Mouse (Mus musculus) common myeloid progenitor, adult 5-6 weeks (primary cell): ENCODE results near the gene Fars2. TPM values are rescaled to one million over a fixed set of nuclear protein-coding genes. Genes with fewer than 3 reads are reported as not detected.
"Not testable (repeated sequence)": the region's sequence is repeated elsewhere in the genome, so short reads cannot be mapped to it uniquely, and the experiment has no call there.

Source experiments
- ATAC-seq: replicated peaks from 2 replicates; pipeline ENCODE4 v1.8.0; 2016; ENCODE audit warnings: low read depth, mild to moderate bottlenecking, moderate TSS enrichment, inconsistent platforms; ENCODE audit not compliant: poor library complexity, severe bottlenecking
- total RNA-seq: library from RNA; stranded (forward); fragments of 200-1000, 187-1606 nt; gene quantifications from 2 replicates; pipeline ENCODE4 v1.2.3, GENCODE M21; 2017

Gene Fars2
- total RNA-seq, 1 experiment from 2014 or later: 62.3 TPM

DNA sequence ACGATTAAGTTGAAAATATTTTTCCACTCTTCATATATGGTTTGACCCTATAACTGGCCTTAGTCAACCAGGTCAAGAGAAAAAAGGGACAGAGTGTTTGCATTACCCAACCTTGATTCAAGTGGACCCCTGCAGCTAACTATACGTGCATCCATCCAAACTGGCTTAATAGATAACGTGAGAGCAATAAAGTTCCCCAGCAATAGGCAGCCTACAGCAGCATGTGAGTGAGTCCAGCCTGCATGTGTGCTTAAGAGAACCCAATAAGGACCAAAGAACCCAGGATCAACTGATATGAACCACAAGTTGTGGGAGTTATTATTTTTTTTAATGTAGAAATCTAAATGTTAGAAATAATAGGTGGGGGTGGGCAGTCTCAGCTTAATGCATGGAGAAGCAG is 213.3 kb downstream of the Fars2 start:
- ATAC-seq: no peak

DNA sequence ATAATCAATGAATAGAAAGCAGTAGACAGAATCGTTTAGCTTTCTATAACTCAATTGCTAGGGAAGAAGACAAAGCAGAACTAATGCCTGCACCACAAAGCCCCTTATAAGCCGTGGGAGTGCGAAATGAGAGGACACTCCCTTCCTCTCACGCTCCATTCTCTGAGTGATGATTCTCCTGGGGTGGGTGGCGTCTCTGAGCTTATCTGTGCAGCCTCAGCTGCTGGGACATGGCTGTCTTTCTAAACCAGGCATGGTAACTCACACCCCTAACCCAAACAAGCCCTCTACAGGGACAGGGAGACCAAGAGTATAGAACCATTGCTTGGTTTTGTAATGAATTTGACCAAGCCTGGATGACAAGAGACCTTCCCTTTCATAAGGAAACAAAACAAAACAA is 217.5 kb downstream of the Fars2 start:
- ATAC-seq: no peak

DNA sequence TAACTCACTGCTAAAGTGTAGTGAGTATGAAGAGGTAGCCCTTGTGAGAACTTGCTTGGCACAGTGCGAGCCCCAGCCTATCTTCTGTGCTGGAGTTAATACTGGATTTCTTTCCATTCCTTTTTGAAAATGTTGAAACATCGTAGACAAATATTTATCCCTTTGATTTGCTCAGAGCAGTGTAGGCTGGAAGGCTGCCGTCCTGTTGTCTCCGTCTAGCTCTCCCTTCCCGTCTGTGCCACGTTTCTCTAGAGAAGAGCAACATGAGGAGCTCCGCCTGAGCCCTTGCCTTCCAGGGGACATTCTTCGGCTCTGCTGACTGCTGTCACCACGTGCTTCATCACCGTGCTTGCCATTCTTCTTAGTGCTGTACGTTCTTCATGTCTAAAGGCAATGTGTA is 234.3 kb downstream of the Fars2 start:
- no peak for ATAC-seq

DNA sequence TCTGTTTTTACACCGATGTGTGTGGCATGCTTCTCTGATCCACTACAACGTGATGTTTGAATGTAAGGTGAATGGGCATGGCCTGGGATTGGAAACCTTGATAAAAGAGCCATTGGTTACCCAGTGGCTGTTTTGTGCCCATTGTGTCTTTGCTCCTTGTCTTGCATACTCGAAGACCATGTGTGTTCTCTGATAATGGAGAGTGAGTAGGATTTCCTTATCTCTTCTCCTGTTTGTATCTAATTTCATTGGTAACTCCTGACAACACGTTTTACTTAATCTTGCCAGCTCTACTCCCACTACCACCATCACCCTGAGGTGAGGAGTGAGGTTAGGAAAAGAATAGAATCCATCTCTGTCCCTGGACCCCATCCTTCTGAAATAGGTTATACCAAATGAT is 240.3 kb downstream of the Fars2 start:
- no peak for ATAC-seq

DNA sequence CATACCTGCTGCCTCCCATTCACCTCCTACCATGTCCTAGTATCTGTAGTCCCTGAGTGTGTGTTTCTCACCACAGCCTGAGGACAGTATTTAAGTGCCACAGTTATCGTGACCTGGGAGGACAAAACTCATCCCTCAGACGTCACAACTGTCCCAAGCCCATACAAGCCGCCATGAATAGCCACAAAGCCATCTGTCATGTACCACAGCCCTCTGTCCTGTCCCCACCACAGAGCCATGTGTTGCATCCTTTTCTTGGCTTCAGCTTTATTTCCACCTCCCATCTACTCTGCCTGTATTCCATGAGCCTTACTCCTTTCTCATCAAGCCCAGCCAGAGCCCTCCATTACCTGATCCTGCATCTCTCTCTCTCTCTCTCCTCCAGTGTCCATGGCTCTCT is 244.2 kb downstream of the Fars2 start:
- ATAC-seq: no peak

DNA sequence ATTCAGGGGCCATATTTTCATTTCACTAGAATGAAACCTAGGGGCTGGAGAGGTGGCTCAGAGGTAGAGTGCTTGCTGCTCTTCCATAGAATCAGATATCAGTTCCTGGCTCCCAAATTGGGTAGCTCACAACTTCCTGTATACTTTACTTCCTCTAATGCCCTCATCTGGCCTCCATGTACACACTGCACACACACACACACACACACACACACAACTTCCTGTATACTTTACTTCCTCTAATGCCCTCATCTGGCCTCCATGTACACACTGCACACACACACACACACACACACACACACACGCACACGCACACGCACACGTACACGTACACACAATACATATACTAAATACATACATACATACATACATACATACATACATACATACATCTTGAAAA is 248.5 kb downstream of the Fars2 start:
- 0 out of 2 replicates have a peak, but pooled peaks have one; percentile 29 for ATAC-seq

DNA sequence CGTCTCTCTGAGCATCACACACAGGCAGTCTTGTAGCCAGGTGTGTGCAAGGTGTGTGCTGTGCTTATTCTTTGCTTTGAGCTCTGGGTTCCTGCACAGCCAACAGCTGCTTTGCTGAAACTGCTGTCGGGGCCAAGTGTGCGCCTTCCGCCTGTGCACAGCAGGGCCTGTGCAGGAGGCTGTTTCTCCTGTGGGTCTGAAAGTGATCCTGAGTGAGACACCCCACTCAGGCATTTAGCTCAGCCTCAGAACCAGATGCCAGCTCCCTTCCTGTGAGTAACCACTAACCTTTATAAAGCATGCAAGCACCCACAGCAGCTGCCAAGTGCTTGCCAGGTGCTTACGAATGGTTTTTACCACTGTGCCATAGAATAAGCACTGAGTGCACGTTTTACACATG is 249.1 kb downstream of the Fars2 start:
- ATAC-seq: 0 out of 2 replicates have a peak, but pooled peaks have one; percentile 47

DNA sequence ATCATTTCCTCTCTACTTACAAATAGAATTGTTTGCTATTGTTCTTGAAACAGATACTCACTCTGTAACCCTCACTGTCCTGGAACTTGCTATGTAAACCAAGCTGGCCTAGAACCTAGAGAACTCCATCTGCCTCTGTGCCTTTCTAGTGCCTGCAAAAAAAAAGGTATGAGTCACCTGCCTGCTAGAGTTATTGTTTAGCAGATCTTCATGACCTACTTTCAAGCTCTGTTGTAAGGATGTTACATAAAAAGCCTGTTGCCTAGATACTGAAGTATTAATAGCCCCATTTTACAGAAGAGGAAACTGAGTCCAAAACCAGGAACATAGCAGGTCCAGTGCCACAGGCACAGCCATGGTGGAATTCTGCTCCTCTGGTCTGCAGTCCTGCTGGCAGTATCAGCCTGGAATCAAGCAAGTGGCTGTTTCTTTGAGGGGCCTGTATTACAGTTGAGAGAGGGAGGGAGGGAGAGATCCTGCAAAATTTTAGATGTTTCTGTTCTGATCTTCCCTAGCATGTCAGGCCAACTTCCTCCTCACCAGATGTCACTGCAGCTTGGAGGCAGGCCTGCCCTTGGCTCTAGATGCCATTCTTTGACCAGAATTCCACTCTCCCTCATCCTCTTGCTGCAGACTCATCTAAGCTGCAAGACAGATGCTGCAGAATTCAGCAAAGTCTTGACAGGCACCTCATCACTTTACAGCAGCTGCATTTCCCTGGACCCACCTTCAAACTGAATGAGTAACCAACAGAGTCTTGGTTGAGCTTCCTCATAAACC is 250.7 kb downstream of the Fars2 start:
- peak; percentile 42 for ATAC-seq

DNA sequence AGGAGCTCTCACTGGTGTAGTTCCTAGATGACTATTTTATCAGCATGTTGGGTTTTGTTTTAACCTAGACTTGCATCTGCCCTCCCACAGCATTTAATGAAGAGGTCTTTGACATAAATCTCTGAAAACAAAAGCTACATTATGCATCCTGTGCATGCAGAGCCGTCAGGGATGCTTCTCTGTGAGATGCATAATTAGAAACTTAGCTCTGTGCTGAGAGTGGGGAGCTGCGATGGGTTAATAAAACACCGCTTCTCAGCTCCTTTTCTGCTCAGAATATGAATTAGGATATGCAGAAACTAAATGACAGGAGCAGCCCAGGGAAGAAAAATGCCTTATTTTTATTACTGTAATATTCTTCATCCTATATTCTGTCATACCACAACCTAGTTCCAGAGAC is 251.6 kb downstream of the Fars2 start:
- ATAC-seq: no peak

DNA sequence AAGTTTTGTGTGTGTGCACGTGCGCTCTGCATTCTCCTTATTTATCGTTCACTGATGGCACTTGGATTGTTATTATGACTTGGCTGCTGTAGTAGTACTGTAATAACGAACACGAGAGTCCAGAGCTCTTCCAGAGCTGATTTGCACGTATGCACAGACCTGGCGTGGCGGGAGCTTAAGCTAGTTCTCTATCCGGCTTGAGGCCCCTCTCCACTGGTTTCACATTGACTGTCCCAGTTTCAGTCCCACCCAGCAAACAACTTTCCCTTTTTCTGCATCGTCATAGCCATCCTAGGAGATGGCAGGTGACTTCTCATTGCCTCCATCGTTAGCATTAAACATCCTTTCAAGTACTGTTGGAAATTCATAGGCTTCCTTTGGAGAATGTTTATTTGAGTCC is 252.2 kb downstream of the Fars2 start:
- no peak for ATAC-seq

DNA sequence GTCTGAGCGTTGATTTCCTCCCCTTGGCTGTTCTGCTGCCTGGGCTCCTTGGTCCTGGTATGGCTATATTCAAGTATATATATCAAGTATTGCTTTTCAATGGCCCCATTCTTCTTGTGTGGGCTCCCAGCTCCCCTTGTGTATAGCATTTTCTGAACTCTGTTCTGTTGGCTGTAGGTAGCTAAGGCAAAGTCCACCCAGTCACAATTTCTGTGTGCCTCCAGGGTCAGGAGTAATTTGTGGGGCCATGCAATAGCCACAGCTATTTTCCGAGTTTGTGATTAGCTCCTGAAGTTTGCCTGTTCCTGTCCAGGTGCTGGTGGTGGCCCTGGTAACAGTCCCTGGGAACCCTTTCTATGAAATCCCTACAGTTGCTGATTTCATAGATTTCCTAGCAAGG is 266.0 kb downstream of the Fars2 start:
- no peak for ATAC-seq

DNA sequence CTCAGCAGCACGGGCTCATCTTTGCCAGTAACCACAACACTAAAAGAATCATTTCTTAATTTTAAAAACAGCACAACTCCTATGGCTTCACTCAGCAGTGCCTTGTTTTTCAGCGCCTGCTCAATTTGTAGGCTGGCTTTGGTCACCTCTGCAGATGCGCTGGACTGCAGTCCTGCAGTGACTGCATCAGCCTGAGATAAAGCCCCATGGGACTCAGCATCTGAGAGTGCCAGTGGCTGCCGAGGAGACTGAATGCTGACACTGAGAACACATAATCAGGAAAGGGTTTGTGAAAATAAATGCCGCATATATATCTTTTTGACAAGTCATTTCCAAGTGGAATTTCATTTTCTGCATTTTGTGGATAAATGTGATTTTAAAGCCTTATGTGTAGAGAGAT is 268.9 kb downstream of the Fars2 start:
- ATAC-seq: no peak

DNA sequence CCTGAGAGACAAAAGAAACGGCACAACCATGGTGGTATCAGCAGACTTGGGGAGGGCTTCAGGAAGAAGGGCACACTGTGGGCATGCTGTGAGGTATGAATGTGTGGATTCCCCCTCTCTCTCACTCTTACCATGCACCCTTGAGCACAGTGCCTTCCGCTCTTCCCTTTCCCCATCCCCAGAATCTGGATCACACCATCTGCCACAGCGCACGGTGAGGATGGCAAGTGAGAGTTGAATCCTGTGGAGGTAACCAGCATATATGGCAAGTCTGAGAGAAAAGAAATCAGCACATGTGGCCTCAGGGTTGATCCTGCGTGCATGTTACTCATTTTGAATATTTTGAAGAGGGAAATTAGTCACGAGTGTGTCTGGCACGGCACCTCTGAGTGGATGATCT is 274.7 kb downstream of the Fars2 start:
- no peak for ATAC-seq

DNA sequence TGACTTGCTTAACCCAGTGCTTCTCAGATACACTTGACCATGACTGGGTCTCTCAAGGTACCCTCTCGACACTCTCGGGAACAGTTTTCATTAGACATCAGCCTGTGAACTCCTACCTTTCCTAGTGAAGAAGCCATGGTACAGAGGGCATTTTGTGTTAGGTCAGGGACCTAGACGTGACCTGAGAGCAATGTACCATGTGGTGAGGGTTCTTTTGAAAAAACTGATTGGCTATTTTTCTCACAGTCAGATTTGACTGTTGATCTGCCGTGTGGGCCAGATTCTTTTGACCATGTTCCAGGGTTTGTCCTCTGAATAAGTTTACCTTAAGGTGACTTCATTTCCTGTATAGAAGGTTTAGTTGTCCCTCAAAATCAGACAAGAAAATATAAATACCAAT is 275.5 kb downstream of the Fars2 start:
- ATAC-seq: no peak

DNA sequence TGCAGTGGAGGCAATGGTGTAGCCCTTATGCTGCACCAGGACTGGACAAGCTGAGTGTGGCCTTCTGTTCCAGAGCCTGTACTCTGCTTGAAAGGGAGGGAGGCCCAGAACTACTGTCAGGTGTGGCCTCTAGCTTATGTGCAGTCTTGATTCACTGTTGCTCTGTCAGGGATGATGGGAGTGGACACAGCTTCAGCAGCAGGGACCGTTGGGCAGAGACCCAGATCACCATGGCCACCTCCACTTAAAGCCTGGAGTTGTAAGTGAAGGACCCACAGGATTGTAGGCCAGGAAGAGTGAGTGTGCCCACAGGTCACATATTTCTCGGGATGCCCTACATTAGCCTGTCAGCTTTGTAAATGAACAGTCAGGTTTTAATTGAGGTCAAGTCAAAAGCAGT is 283.8 kb downstream of the Fars2 start:
- ATAC-seq: no peak

DNA sequence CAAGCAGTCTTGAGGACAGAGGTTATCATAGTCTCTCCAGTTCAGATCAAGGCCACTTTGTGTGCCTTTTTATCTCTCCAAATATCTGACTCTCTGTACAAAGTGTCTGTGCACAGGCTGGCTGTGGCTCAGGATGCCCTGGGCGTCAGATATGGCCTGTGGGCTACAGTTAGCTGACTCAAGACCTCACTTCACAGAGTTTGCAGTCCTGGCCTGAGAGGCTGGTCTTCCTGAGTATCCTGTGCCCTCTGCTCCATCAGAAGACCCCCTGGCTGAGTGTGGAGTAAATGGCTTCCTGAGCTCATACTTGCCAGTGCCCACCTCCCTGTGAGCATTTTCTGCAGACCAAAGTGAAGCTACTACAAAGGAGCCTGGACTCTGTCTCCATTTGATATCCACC is 296.1 kb downstream of the Fars2 start:
- ATAC-seq: no peak

DNA sequence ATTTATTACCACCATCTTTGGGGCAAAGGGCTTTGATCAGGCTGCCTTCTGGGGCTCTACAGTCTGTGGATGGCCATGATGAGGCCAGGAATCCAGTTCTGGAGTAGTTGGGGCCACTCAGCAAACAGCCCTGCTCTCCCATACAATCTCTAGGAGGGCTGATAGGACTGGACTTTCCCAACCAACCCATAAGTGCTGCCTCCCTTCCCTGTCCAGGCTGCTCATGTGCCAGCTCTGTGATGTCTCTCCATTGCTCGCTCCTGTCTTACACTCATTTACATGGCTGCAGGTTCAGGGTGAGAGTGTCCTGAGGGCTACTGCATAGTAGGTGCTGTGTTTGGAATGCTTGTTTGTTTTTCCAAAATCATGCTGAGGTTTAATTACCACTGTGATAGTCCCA is 298.0 kb downstream of the Fars2 start:
- no peak for ATAC-seq

DNA sequence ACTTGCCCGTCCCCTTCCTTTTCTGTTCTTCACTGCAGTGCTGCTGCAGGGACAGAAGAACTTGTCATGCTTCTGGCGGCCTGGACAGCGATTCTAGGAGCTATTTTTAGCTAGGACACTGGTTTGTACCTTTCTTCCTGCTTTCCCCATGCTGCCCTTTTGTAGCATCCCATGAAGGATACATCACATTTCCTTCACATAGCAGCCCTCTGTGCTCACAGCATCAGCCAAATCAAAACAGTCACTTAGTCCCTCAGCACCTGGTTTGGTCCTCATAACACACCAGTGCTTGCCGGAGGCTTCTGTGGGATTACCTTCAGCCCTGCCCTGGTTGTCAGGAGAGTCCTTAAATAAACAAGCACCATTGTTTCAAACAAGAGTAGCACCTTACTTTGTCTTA is 299.3 kb downstream of the Fars2 start:
- ATAC-seq: no peak

DNA sequence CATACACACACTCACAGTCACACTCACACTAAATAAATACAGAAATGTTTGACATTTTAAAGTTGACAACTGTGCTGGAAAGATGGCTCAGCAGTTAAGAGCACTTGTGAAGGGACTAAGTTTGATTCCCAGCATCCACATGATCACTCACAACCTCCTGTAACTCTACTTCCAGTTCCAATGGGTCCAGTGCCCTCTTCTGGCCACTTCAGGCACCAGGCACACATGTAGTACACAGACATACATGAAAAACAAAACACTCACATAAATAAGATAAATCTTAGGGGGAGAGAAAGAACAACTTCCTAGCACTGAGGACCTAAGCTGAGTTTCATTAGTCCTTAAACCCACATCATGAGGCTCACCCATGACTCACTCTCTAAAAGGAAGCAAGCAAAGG is 302.1 kb downstream of the Fars2 start:
- no peak for ATAC-seq

DNA sequence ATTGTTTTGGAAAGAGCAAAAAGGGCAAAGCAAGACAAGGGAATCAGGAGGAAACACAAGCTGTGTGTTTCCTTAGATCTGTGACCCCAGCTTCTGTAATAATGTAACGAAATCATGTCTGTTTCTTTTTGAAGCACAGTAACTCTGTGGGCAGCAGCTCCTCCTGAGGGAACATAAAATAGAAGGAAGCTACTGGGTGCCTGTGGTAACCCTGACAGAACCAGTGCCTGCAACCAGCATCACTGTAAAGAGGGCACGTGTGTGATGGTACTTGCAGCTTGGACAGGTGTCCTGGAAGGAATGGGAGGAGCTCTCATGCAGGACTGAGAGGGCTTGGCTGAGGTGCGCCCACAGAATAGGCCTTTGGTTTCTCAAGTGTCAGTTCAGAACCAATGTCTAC is 305.2 kb downstream of the Fars2 start:
- ATAC-seq: 0 out of 2 replicates have a peak, but pooled peaks have one; percentile 54

DNA sequence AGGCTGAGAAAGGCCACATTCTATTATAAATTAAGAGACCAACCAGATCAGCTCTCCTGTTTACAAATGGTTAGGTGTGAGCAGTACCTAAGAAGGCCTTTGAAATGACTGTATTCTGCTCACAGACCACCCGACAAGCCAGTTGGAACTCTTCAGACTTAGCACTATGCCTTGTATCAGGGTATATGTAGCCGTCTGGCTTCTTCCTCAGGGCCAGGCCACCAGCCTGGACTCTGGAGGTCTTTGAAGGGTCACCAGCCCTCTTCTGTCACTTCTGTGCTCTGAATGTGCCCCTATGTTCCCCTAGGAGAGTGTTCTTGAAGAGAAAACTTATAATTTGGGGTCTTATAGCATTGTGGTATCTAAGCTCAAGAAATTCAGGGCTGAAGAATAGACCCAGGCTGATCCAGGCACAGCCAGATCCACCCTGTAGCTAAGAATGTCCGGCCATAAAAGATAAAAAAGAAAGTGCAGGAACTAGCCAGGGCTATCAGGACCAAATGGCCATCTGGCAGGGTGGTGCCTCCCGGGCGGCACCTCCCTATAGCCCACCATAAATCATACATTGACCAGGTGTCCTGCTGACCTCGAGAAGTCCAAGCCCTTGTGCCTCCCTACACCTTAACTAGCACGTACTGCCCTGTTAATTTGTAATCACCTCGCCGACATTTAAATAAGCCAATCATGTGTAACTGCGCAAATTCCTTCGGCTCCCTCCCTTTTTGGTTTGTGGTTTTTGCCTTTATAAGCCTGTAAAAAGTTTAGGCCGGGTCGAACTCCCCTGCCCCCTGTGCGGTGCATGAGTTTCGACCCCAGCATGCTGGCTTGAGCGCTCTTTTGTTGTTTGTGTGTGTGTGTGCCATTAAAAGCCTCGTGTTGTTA is 308.9 kb downstream of the Fars2 start:
- not testable (repeated sequence) for ATAC-seq
